Mouse (Mus musculus) thymus, adult 2 months (tissue): ENCODE results near the gene Pram1. TPM values are rescaled to one million over a fixed set of nuclear protein-coding genes. Genes with fewer than 3 reads are reported as not detected.

Experiments
- DNase-seq: peaks from one replicate; pipeline ENCODE4 v3.0.0; 2021
- H3K27ac ChIP-seq: fragments of 200-500 bp; 2 replicates; pipeline ENCODE4 v1.5.1; 2012; ENCODE audit warnings: low read length, control low read depth; ENCODE audit not compliant: control insufficient read depth, insufficient read depth
- H3K27me3 ChIP-seq: fragments of 200-500 bp; 2 replicates; pipeline ENCODE4 v1.6.1; 2012; ENCODE audit warnings: mild to moderate bottlenecking, low read length, moderate library complexity, mixed read lengths; ENCODE audit not compliant: control insufficient read depth, insufficient read depth
- H3K36me3 ChIP-seq: fragments of 200-500 bp; 2 replicates; pipeline ENCODE4 v1.6.1; 2012; ENCODE audit warnings: mild to moderate bottlenecking, low read length, moderate library complexity; ENCODE audit not compliant: control insufficient read depth, insufficient read depth
- H3K4me1 ChIP-seq: fragments of 200-500 bp; replicated peaks from 2 replicates; pipeline ENCODE4 v1.6.1; 2012; ENCODE audit warnings: low read length; ENCODE audit not compliant: control insufficient read depth, insufficient read depth
- H3K4me3 ChIP-seq: fragments of 200-500 bp; 2 replicates; pipeline ENCODE4 v1.5.1; 2012; ENCODE audit warnings: mild to moderate bottlenecking, low read length, control low read depth, moderate library complexity; ENCODE audit not compliant: control insufficient read depth, insufficient read depth
- CTCF ChIP-seq: fragments of 200-500 bp; IDR thresholded peaks from 2 replicates; pipeline ENCODE4 v1.5.1; 2012; ENCODE audit warnings: mild to moderate bottlenecking, control low read depth, low read length, moderate library complexity, borderline replicate concordance; ENCODE audit not compliant: control insufficient read depth, poor library complexity, insufficient read depth; ENCODE audit errors: extremely low read depth
- POLR2A ChIP-seq: fragments of 200-500 bp; IDR thresholded peaks from 2 replicates; pipeline ENCODE4 v1.6.1; 2012; ENCODE audit warnings: mild to moderate bottlenecking, low read length, control low read depth, moderate library complexity; ENCODE audit not compliant: control insufficient read depth, poor library complexity, insufficient read depth; ENCODE audit errors: extremely low read depth
- WGBS: fragments of 180-500 bp; shearing (Covaris S2); methylation state at CpG from one replicate; pipeline ENCODE4 v1.1.7; 2018; 5-methylcytosine and 5-hydroxymethylcytosine counted together
- polyA plus RNA-seq: library from polyadenylated mRNA; depleted of rRNA; stranded (reverse); fragments of >200 nt; gene quantifications from 2 replicates; pipeline ENCODE4 v1.2.3, GENCODE M21; 2012

Gene Pram1
- polyA plus RNA-seq, 1 experiment: 0.53 TPM

- H3K4me1 ChIP-seq: no peaks in the 10 kb centered on the region
- DNase-seq: no peak
- H3K27me3 ChIP-seq: no peaks in the 10 kb centered on the region
- no peak overlapping the region for H3K27ac ChIP-seq
- 92% methylated on average over 3 of the region's 3 CpGs for WGBS
- no peak for TF ChIP-seq POLR2A
- no peak for TF ChIP-seq CTCF
- H3K36me3 ChIP-seq: peaks cover 61% of the 10 kb centered on the region
- no peak overlapping the region for H3K4me3 ChIP-seq
These were observed 29.0 kb downstream of the Pram1 start for GRCm38 (mm10) chr17:33666813-33667212.

- H3K4me3 ChIP-seq: no peak overlapping the region
- no peaks in the 10 kb centered on the region for H3K27me3 ChIP-seq
- no peaks in the 10 kb centered on the region for H3K4me1 ChIP-seq
- no peak for DNase-seq
- TF ChIP-seq POLR2A (no peak), CTCF (no peak)
- 98% methylated on average over 3 of the region's 3 CpGs for WGBS
- H3K27ac ChIP-seq: no peak overlapping the region
- H3K36me3 ChIP-seq: peaks cover 41% of the 10 kb centered on the region
These were observed 31.8 kb downstream of the Pram1 start for GRCm38 (mm10) chr17:33669681-33670080.

- Histone ChIP-seq H3K27me3 (no peaks in the 10 kb centered on the region), H3K27ac (no peak overlapping the region), H3K36me3 (peaks cover 24% of the 10 kb centered on the region), H3K4me3 (no peak overlapping the region), H3K4me1 (no peaks in the 10 kb centered on the region)
- no peak for DNase-seq
- 89% methylated on average over 1 of the region's 1 CpGs for WGBS
- TF ChIP-seq CTCF: no peak
These were observed 36.0 kb downstream of the Pram1 start for GRCm38 (mm10) chr17:33673837-33674236.

GRCm38 (mm10) chr17:33675452-33675851 lies 37.6 kb downstream of the Pram1 start:
- Histone ChIP-seq H3K27ac (no peak overlapping the region), H3K36me3 (peaks cover 20% of the 10 kb centered on the region), H3K27me3 (no peaks in the 10 kb centered on the region), H3K4me3 (no peak overlapping the region), H3K4me1 (no peaks in the 10 kb centered on the region)
- no peak for DNase-seq
- no peak for TF ChIP-seq POLR2A
- TF ChIP-seq CTCF: no peak

- no peaks in the 10 kb centered on the region for H3K4me1 ChIP-seq
- no peak for DNase-seq
- no peak overlapping the region for H3K27ac ChIP-seq
- H3K4me3 ChIP-seq: no peak overlapping the region
- no peaks in the 10 kb centered on the region for H3K27me3 ChIP-seq
- WGBS: 100% methylated on average over 2 of the region's 2 CpGs
- TF ChIP-seq CTCF (no peak), POLR2A (no peak)
- H3K36me3 ChIP-seq: peaks cover 20% of the 10 kb centered on the region
These were observed 38.2 kb downstream of the Pram1 start for GRCm38 (mm10) chr17:33676086-33676485.

GRCm38 (mm10) chr17:33678771-33679170 lies 40.9 kb downstream of the Pram1 start:
- H3K27ac ChIP-seq: no peak overlapping the region
- no peak overlapping the region for H3K4me3 ChIP-seq
- TF ChIP-seq POLR2A (no peak), CTCF (no peak)
- DNase-seq: no peak
- H3K36me3 ChIP-seq: peaks cover 20% of the 10 kb centered on the region
- H3K27me3 ChIP-seq: no peaks in the 10 kb centered on the region
- no peaks in the 10 kb centered on the region; the same call in 1 of the 2 replicates for H3K4me1 ChIP-seq

- Histone ChIP-seq H3K27me3 (no peaks in the 10 kb centered on the region), H3K4me1 (no peaks in the 10 kb centered on the region; the same call in 1 of the 2 replicates), H3K27ac (no peak overlapping the region), H3K4me3 (no peak overlapping the region), H3K36me3 (peaks cover 8% of the 10 kb centered on the region)
- no peak for TF ChIP-seq POLR2A
- TF ChIP-seq CTCF: no peak
- no peak for DNase-seq
These were observed 43.9 kb downstream of the Pram1 start for GRCm38 (mm10) chr17:33681767-33682166.
